Mouse (Mus musculus) left cerebral cortex, adult 6 months (tissue): ENCODE results near the gene Pip5k1c. TPM values are rescaled to one million over a fixed set of nuclear protein-coding genes. Genes with fewer than 3 reads are reported as not detected.

Source experiments
- long read RNA-seq, 2 experiments: library from polyadenylated mRNA; unstranded; transcript quantifications; one replicate each; pipeline ENCODE4 v2.0.0; 2019 to 2020
- polyA plus RNA-seq: library from polyadenylated mRNA; unstranded; fragments of <200 nt; fragmentation: Nextera tagmentation; gene quantifications from 2 replicates; pipeline ENCODE4 v1.2.3, GENCODE M21; 2021

The Pip5k1c gene
- 70.9 and 115 TPM in 2 replicates for polyA plus RNA-seq
- long read RNA-seq, experiment 1, full-length matches to known transcripts: 637 of 926 reads
- long read RNA-seq, experiment 1, partial matches to known transcripts: 154 of 926 reads
- long read RNA-seq, experiment 1, other reads (novel, unspliced or antisense): 135 of 926 reads
- long read RNA-seq, experiment 2, full-length matches to known transcripts: 11 of 83 reads
- long read RNA-seq, experiment 2, partial matches to known transcripts: 13 of 83 reads
- long read RNA-seq, experiment 2, other reads (novel, unspliced or antisense): 59 of 83 reads

DNA sequence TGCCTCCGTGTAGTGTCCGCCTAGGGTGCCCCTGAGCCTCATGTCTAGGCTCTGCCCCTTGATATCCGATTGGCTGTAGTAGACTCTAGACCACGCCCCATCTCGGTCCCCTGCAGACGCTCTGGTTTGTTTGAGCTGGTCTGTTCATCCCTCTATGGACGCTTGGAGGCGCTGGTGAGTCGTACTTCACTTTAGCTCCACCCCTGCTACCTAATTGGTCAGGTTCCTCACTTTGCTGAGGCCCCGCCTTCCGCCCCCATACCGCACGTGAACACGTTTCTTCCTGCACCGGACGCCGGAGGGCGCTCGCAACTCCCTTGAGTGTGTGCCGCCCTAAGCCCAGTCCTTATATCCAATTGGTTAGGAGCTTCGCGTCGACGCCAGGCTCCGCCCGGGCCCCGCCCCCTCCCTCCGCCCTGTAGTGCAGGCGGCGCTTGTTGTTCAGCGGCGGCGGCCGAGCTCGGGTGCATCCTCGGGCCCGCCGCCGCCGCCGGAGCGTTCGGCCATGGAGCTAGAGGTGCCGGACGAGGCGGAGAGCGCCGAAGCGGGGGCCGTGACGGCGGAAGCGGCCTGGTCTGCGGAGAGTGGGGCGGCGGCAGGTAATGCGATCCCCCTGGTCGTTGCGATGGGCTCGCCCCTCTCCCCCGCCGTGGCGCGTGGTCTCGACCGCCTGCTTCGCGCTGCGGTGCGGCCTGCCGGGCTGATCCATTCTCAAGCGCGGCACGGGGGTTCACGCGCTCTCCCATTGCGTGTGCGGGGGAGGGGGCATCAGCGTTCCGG lies at the start of gene Pip5k1c:
TSS of gene Pip5k1c (plus strand) at position 410 of the 780 bp plus-strand sequence.

DNA sequence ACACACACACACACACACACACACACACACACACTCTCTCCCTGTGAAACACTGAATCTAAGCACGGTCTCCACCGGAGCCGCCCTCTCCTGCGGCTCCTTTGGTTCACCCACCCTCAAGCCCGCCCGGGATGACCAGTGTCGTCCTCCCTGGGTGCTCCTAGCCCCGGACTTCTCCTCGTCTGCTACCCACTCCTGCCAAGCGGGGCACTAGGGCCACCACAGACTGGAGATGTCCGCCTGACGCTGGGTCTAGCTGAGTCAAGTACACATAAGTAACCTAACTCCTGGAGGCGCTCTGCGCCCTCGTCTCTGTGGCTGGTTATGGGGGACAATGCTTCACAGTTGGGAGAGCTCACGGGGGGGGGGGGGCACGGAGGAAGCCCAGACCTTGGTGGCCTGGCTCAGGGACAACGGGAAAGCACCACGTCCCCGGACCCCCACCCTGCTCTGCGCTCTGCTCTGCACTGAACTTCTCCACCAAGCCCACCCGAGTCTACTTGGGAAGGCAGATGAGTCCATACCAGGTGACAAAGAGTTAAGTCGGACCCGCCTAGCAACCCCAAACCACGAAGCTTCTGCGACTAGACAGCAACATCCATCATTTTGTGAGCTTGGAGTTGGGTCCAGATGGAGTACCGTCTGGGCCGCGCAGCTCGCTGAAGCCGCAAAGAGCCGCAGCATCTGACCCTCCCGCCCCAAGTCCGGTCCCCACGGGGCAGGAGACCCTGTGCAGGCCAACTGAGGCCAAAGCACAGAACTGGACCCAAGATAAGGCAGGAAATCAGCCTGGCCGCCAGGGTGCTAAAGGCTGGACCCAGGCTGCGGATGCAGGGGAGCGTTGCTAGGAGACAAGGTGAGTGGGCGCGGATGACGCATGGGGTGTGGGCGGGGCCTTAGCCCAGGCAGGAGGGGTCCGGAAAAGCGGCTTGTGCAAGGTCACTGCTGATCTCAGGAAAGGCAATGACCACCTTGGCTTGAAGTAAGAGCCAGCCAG lies 40.0 kb upstream of the Pip5k1c start, which contains the start of gene Matk:
TSS of gene Matk (plus strand) at position 512 of the 996 bp plus-strand sequence.

DNA sequence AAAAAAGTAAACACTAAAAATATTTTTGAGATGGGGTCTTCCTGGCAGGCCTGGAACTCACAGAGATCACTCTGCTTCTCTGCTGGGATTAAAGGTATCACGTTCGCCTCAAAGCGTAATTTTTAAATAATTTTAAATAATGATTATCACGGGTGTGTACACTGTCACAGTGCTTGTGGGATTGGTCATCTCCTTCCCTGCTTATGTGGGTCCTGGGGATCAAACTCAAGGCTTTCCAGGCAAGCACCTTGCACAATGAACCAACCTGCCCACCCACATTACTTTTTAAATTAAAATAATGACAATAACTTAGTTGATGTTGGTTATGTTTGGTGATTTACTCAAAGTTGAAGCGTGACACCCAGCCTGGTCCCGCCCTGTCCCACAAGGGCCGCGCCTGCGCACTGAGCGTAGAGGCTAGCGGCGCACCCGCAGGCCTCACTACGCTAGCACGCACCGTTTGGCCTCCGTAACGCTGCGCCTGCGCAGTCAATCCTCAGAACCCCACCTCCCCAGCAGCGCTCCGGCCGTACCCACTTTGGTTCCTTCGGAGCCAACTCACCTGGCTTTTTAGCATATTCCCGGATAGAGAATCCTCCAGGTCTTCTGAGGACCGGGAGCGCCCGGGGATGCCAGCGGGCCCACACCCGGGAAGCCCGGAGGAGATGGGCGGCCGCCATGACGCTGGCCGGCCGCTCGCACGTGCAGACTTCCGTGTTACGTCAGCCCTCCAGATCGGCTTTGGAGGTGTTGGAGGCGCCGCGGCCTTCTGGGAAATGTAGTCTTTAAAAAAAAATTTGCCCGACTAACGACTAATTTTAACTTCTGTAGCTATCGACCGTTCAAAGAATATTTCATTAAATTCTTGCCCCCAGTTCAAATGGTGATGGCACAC lies 26.3 kb upstream of the Pip5k1c start, which contains the start of the genes Mrpl54 and Apba3:
TSS of gene Mrpl54 (minus strand) at position 724 of the 895 bp plus-strand sequence.
TSS of gene Apba3 (plus strand) at position 750 of the 895 bp plus-strand sequence.

DNA sequence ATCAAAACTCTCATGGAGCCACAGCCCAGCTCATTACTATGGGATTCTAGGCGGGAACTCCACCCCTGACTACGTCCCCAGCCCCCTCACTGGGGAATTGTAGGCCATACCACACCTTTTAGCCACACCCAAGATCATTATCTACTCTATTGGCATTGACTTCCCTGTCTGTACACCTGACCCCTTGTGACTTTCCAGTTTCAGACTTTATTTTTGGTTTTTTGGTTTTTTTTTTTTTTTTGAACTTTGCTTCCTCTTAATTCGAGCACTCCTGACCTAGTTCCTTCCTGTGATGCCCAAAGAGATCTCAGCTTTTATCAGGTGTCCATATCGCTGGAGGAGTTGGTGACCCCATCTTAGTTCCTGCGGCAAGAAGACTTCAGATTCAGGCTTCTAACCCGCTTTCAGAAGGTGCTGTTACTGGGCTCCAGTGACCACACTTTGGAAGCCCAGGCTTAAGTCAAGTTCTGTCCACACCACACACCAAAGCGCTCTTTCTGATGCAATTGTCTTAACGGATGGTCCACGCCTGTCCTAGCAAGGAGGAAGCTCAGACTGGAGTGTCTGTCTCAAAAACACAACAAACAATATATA lies 1.2 kb upstream of the Pip5k1c start, which contains the start of gene Tjp3:
TSS of gene Tjp3 (minus strand) at position 71 of the 594 bp plus-strand sequence.

DNA sequence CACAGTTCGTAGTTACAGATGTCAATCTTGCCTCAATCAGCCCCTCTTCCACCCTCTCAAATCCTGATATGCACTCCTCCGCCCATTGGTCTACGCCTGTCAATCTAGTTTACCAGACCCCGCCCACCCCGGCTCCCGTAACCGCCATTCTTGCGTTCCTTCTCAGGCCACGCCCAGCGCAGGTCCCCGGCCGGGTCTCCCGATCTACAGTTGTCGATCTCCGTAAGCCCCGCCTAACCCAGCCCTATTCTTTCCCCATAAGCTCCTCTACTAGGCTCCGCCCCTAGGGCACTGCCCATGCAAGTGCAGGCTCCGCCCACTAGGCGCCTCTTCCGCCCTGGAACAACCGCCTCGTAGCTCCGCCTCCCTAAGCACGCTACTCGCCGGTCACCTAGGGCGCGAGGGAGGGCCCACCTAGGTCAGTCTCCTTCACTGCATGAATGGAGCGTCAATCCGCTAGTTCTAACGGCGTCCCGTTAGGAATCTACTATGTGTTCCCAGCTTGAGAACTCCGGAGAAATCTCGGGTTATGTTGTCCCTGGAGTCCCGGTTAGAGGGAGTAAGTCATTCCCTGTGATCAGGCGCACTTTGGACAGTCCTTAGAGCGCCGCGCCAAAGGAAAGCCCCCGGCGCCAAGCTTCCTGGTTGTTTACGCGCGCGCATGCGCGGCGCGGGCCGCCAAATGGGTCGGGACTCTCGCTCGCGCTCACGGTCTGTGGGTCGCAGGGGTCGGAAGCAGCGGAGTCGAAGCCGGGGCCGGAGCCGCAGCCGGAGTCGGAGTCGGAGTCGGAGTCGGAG lies 28.0 kb downstream of the Pip5k1c start, which contains the start of gene Cactin:
TSS of gene Cactin (plus strand) at position 554 of the 798 bp plus-strand sequence.

DNA sequence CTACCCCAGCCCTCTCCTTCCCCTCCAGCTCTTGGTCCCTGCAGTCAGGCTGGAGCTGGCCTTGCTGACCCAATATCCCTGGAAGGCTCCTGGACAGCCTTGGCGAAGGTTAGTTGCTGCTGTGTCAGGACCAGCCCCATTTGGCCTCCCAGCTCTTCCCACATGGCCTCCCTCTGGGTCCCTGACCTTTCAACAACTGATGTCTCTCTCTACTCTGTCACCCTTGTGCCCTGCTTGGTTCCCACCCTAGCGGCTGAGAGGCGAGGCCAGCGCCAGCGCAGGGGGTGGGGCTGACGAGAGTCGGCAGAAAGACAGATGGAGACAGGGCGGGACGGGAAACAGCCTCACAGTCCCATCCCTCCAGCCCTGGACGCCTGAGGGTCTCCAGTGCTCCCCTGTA lies 35.6 kb downstream of the Pip5k1c start, which contains the start of gene Tbxa2r:
TSS of gene Tbxa2r (plus strand) at position 346 of the 400 bp plus-strand sequence.

DNA sequence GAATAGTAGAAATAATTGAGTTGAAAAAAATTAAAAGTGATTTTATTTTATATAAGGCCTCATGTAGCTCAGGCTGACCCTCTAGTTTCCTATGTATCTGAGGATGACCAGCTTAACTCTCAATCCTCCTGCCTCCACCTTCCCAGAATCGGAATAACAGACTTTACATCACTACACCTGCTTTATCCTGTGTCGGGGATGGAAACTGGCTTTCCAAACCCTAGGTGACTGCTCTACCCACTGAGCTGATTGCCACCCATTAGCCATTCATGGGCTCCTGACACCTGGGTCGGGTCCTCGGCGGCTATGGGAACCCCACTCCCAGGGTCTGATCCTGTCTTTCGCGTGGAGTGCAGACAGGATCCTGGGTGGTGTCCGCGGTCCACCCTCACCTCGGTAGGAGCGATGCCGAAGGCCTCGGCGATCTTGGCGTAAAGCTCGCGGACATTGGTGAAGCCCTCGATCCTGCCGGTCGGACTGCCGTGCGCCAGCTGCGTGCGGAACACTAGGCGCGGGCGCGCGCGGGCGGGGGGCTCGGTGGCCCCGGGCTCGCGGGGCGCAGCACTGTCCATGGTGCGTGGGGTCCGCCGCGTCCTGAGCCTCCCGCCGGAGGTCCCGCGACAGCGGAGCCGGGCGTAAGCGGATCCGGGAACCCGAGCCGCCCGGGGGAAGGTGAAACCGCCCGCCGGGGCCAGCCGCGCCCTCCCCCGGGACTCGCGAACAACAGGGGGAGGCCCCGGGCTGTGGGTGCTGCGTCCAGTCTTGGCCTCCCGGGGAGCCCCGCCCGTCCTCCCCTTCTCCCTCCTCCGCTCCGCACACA lies 50.1 kb downstream of the Pip5k1c start, which contains the start of gene Gipc3:
TSS of gene Gipc3 (minus strand) at position 581 of the 820 bp plus-strand sequence.

DNA sequence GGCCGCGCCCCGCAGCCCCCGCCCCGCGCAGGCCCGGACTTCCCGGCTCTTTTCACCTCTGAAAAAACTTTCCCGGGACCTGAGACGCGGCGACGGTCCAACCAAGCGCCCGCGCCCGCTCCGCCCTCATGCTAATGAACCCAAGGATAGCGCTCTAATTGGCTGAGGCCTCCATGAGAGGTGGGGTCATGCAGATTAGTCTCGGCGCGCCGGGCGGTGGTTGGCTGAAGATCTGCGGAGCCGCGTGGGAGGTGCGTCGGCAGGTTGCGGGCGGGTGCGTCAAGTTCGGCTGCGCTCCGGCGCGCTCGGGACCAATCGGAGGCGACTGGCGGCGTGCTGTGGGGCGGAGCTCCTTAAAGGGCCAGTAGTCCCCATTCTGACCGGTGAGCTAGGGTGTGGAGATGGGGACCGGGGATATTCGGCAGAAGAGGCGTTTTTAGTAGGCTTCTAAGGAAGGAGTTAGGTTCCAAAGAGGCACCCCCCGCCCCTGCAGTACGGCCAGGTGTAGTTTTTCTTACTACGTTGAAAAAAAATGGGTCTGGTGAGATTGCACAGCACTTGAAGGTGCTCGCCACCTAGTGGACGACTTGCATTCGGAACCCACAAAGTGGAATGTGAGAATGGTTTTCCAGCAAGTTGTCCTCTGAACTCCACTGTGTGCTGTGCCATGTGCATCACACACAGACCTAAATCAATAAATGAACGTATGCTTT lies 57.7 kb downstream of the Pip5k1c start, which contains the start of gene Hmg20b:
TSS of gene Hmg20b (minus strand) at position 130 of the 713 bp plus-strand sequence.

DNA sequence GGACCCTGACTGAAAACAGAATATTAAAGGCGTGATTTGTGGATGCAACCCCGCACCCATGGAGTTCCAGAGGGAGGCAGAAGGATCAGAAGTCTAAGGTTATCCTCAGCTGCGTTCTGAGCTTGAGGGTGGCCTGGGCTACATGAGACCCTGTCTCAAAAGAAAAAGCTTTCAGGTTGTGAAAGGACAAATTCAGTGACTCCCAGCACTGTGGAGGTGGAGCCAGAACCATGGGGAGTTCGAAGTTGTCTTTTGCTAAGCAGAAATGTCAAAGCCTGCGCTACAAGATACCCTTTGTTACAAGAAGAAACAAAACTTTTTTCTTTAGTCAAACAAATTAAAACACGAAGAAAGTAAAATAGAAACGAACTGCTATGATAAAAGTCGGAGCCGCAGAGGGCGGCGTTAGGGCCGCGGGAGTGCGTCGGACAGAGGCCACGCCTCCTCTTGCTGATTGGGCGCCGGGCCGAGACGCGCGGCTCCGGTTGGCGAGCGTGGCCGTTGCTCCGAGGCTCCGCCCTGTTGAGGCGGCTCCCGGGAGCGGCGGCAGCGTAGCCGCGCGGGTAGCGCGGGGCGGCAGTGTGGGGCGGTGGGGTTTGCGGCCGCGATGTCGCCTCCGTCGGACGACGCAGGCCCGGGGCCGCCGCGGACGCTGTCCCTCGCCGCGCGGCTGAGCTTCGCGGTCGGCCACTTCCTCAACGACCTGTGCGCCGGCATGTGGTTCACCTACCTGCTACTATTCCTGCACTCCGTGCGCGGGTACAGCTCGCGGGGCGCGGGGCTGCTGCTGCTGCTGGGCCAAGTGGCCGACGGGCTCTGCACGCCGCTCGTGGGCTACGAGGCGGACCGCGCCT lies 64.5 kb downstream of the Pip5k1c start, which contains the start of gene Mfsd12:
TSS of gene Mfsd12 (plus strand) at position 501 of the 854 bp plus-strand sequence.

DNA sequence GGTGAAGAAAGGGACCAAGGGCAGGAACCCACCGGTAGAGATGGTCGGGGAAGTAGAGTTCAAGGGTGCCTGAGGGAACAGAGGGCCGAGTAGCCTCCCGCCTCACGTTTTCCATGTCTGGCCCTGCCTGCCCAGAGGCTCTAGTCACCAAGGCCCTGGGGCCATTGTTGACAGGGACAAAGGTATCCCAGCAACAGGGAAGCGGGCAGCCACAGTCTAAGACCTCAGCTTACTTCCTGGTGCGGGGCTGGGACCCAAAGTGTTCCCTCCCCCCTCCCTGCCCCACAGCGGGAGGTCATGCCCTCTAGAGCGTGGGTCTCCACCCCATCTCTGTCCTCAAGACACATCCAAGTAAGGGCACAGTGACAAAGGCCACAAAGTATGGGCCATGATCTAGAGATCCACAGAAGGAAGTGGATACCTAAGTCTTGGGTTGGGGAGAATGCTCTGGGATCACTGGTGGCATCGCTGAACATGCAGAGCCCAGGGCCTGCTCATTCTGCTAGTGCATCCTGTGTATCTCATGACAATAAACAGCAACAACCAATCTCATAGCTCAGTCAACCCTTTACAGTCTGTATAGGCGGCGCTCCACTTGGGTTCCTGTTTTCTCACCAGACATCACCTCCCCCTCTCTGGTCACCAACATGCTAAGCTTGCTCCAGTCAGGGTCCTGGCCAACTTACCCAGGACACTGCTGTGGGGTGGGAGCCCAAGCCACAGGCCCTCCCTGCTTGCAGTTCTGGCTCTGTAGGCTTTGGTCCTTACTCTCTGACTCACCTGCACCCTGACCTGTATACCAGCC lies 73.1 kb downstream of the Pip5k1c start, which contains the start of gene 4930404N11Rik:
TSS of gene 4930404N11Rik (minus strand) at position 145 of the 805 bp plus-strand sequence.

Other genes starting within 250 kb of the Pip5k1c start
- gene Sgta, start 232.8 kb upstream of the Pip5k1c start, polyA plus RNA-seq: 216 and 260 TPM in 2 replicates
- gene Thop1, start 222.9 kb upstream of the Pip5k1c start, polyA plus RNA-seq: 20.8 and 27.8 TPM in 2 replicates
- 0.36 and 0.86 TPM in 2 replicates for gene Creb3l3, start 194.1 kb upstream of the Pip5k1c start, polyA plus RNA-seq
- 111 and 115 TPM in 2 replicates for gene Map2k2, start 187.0 kb upstream of the Pip5k1c start, polyA plus RNA-seq
- 93.9 and 115 TPM in 2 replicates for gene Zbtb7a, start 157.7 kb upstream of the Pip5k1c start, polyA plus RNA-seq
- 19.6 and 22.7 TPM in 2 replicates for gene Pias4, start 125.0 kb upstream of the Pip5k1c start, polyA plus RNA-seq
- 720 and 722 TPM in 2 replicates for gene Eef2, start 116.3 kb upstream of the Pip5k1c start, polyA plus RNA-seq
- 1.8 and 81.3 TPM in 2 replicates for gene Dapk3, start 110.0 kb upstream of the Pip5k1c start, polyA plus RNA-seq
- gene 4930442H23Rik, start 109.1 kb upstream of the Pip5k1c start, polyA plus RNA-seq: 0.09 TPM in 1 of 2 replicates, not detected in the other
- gene Nmrk2, start 90.9 kb upstream of the Pip5k1c start, polyA plus RNA-seq: not detected in 2 replicates
- gene Atcay, start 62.1 kb upstream of the Pip5k1c start, polyA plus RNA-seq: 50.9 and 79.7 TPM in 2 replicates
- gene Zfr2, start 59.8 kb upstream of the Pip5k1c start, polyA plus RNA-seq: 25.5 and 28.7 TPM in 2 replicates
- gene Matk, start 40.0 kb upstream of the Pip5k1c start, polyA plus RNA-seq: 125 and 168 TPM in 2 replicates
- 120 and 129 TPM in 2 replicates for gene Mrpl54, start 26.0 kb upstream of the Pip5k1c start, polyA plus RNA-seq
- 20.8 and 21.3 TPM in 2 replicates for gene Apba3, start 26.0 kb upstream of the Pip5k1c start, polyA plus RNA-seq
- 0.21 and 0.37 TPM in 2 replicates for gene Tjp3, start 1.4 kb upstream of the Pip5k1c start, polyA plus RNA-seq
- gene Cactin, start 28.1 kb downstream of the Pip5k1c start, polyA plus RNA-seq: 13.7 and 15.7 TPM in 2 replicates
- 0.78 and 1.2 TPM in 2 replicates for gene Tbxa2r, start 35.8 kb downstream of the Pip5k1c start, polyA plus RNA-seq
- gene Gipc3, start 50.3 kb downstream of the Pip5k1c start, polyA plus RNA-seq: 0.44 and 0.73 TPM in 2 replicates
- 24.0 and 36.0 TPM in 2 replicates for gene Hmg20b, start 57.5 kb downstream of the Pip5k1c start, polyA plus RNA-seq
- gene Mfsd12, start 64.5 kb downstream of the Pip5k1c start, polyA plus RNA-seq: 11.3 and 14.9 TPM in 2 replicates
- gene 4930404N11Rik, start 72.9 kb downstream of the Pip5k1c start, polyA plus RNA-seq: 0.19 and 0.63 TPM in 2 replicates
- 50.1 and 52.0 TPM in 2 replicates for gene Fzr1, start 85.6 kb downstream of the Pip5k1c start, polyA plus RNA-seq
- 160 and 212 TPM in 2 replicates for gene Dohh, start 91.5 kb downstream of the Pip5k1c start, polyA plus RNA-seq
- gene Gm48551, start 91.5 kb downstream of the Pip5k1c start, polyA plus RNA-seq: 2.5 and 3.2 TPM in 2 replicates
- gene Gm48552, start 96.0 kb downstream of the Pip5k1c start, polyA plus RNA-seq: 0.80 and 2.4 TPM in 2 replicates
- 1.6 and 2.1 TPM in 2 replicates for gene Smim24, start 100.1 kb downstream of the Pip5k1c start, polyA plus RNA-seq
- 21.8 and 30.9 TPM in 2 replicates for gene Nfic, start 162.7 kb downstream of the Pip5k1c start, polyA plus RNA-seq
- 38.3 and 133 TPM in 2 replicates for gene Celf5, start 189.7 kb downstream of the Pip5k1c start, polyA plus RNA-seq
- gene Ncln, start 203.4 kb downstream of the Pip5k1c start, polyA plus RNA-seq: 34.1 and 44.3 TPM in 2 replicates
- 0.67 and 0.71 TPM in 2 replicates for gene S1pr4, start 207.2 kb downstream of the Pip5k1c start, polyA plus RNA-seq
- 2.4 and 4.3 TPM in 2 replicates for gene Gna15, start 231.3 kb downstream of the Pip5k1c start, polyA plus RNA-seq